Mouse (Mus musculus) mesoderm, embryonic 11.5 days (tissue): ENCODE measurements at regions not wholly inside any gene's neighbourhood (a gene's known extent, or its start where the extent isn't known, plus 50 kb on each side); places are given as distances from the start of the nearest gene placed in this dataset.

Experiments used
- DNase-seq: peaks from one replicate; pipeline ENCODE4 v3.0.0-alpha.2; 2012; ENCODE audit warnings: low read depth, low spot score

DNA sequence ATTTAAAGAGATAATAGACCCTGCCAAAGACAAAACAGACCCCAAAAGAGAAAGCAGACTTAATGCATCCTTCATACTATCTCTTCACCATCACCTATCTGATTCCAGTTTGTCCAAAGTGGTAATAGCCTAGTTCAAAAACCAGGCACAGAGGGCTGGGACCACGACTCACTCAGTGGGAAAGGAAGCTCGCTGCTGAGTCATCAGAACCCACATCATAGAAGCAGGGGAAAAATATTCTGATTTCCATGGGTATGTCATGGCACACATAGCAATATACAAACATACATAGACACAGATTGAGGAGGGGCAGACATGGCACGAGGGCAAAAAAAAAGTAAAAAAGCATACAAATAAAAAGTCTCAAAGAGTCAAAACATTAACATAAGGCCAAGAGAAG lies 53.7 kb upstream of the Ralgps2 start:
- DNase-seq, result no peak

DNA sequence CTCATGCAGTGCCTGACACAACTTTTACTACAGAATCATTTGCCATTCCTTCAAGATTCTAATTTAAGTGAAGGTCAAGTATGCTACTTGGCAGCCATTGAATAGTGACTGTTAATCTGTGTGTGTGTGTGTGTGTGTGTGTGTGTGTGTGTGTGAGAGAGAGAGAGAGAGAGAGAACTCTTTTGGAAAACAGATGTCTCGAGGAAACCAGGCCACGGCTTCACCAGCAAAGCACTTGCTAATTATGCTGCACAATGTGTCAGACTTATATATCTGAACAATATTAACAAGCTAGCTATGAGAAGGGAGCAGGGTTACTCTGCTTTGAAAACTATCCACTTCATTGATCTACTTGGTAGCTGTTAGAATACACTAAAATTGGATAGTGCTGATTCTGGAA lies 53.1 kb upstream of the Ralgps2 start:
- DNase-seq, result no peak

GRCm38 (mm10) chr1:156990567-156991494 lies 51.4 kb upstream of the Ralgps2 start:
- DNase-seq, result no peak

- no peak for DNase-seq
Measured at GRCm38 (mm10) chr1:156990112-156990511, 50.7 kb upstream of the Ralgps2 start.

DNA sequence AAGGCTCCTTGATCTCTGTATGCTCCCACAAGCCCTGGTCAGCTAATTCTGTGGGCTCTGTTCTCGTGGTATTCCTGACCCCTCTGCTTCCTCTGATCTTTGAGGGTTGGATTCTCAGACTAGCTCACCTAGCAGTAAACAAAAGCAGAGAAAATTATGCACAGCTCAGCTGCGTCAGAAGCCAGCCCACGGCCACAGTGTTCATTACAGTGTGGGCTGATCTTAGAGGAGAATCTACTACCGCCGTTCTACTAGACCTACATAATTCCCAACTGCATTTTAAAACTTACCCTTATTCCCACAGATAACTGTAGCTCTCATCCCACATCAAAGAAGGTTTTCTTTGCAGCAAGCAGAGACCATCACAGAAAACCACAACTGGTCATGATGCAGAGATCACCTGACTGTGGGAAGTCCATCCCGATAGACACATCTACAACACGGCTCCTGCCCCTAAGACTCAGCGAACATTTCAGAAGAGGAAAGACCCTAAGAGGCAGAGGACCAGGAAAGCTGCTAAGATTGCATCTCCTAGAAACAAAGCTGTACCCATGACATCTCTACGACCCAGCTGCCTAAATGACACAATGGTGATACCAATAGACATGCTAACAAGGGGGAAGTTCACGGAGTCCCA lies 49.8 kb upstream of the Ralgps2 start:
- DNase-seq, result no peak
